Mouse (Mus musculus) midbrain, embryonic 14.5 days (tissue): ENCODE results near the gene Ttc29. TPM values are rescaled to one million over a fixed set of nuclear protein-coding genes. Genes with fewer than 3 reads are reported as not detected.

Experiments
- ATAC-seq: fragments of 200-750 bp; cut with Nextera tagmentation; 2 replicates; pipeline ENCODE4 v1.8.0; 2017; ENCODE audit warnings: moderate number of reproducible peaks, moderate library complexity; ENCODE audit not compliant: low FRiP score, low TSS enrichment
- DNase-seq: peaks from one replicate; pipeline ENCODE4 v3.0.0-alpha.2; 2015
- H3K27ac ChIP-seq: fragments of 300-500 bp; sonication (generic); replicated peaks from 2 replicates; pipeline ENCODE4 v1.5.1; 2014; ENCODE audit warnings: mild to moderate bottlenecking, low read depth, low read length, moderate library complexity
- H3K27me3 ChIP-seq: fragments of 300-500 bp; sonication (generic); 2 replicates; pipeline ENCODE4 v1.6.1; 2014; ENCODE audit warnings: low read length, control low read depth, mixed read lengths; ENCODE audit not compliant: control insufficient read depth, insufficient read depth
- H3K36me3 ChIP-seq: fragments of 300-500 bp; sonication (generic); 2 replicates; pipeline ENCODE4 v1.6.1; 2014; ENCODE audit warnings: low read length, control low read depth; ENCODE audit not compliant: control insufficient read depth, insufficient read depth
- H3K4me1 ChIP-seq: fragments of 300-500 bp; sonication (generic); 2 replicates; pipeline ENCODE4 v1.6.1; 2014; ENCODE audit warnings: mild to moderate bottlenecking, antibody characterized with exemption, low read length, control low read depth; ENCODE audit not compliant: control insufficient read depth, insufficient read depth
- H3K4me2 ChIP-seq: fragments of 300-500 bp; sonication (generic); 2 replicates; pipeline ENCODE4 v1.6.1; 2014; ENCODE audit warnings: mild to moderate bottlenecking, low read length, moderate library complexity
- H3K4me3 ChIP-seq: fragments of 300-500 bp; sonication (generic); replicated peaks from 2 replicates; pipeline ENCODE4 v1.5.1; 2014; ENCODE audit warnings: low read depth, low read length
- H3K9ac ChIP-seq: fragments of 300-500 bp; sonication (generic); replicated peaks from 2 replicates; pipeline ENCODE4 v1.6.1; 2014; ENCODE audit warnings: mild to moderate bottlenecking, low read length, moderate library complexity
- H3K9me3 ChIP-seq: fragments of 300-500 bp; sonication (generic); 2 replicates; pipeline ENCODE4 v1.6.1; 2016; ENCODE audit warnings: low read length, control low read depth, mixed read lengths; ENCODE audit not compliant: control insufficient read depth
- WGBS: fragments of 180-500 bp; shearing (Covaris S2); extraction: QIAGEN DNeasy Blood & Tissue Kit; methylation state at CpG from one replicate; pipeline ENCODE4 v1.1.7; 2014; 5-methylcytosine and 5-hydroxymethylcytosine counted together
- polyA plus RNA-seq: library from polyadenylated mRNA; unstranded; fragments of >200 nt; fragmentation: Nextera tagmentation; extraction: Ambion mirVana; gene quantifications from 2 replicates; pipeline ENCODE4 v1.2.1, GENCODE M21; 2014

The Ttc29 gene
- polyA plus RNA-seq, 1 experiment from 2014 or later, result 0.45 TPM

- H3K36me3 ChIP-seq, result no peaks in the 10 kb centered on the region
- H3K4me2 ChIP-seq, result no peak overlapping the region
- ATAC-seq (no peak), DNase-seq (peak; percentile 27)
- no peaks in the 10 kb centered on the region for H3K27me3 ChIP-seq
- no peaks in the 10 kb centered on the region; the same call in 1 of the 2 replicates for H3K4me1 ChIP-seq
- no peak overlapping the region for H3K27ac ChIP-seq
- H3K9ac ChIP-seq, result no peak overlapping the region
- H3K4me3 ChIP-seq, result no peak overlapping the region
- 32% methylated on average over 2 of the region's 2 CpGs for WGBS
- no peaks in the 10 kb centered on the region for H3K9me3 ChIP-seq
Observed at GRCm38 (mm10) chr8:78230721-78231120, 17.6 kb downstream of the Ttc29 start.

- Histone ChIP-seq H3K36me3 (no peaks in the 10 kb centered on the region), H3K27ac (no peak overlapping the region), H3K9ac (no peak overlapping the region), H3K4me3 (no peak overlapping the region), H3K9me3 (no peaks in the 10 kb centered on the region), H3K4me2 (peak overlapping the region; percentile 28), H3K27me3 (no peaks in the 10 kb centered on the region), H3K4me1 (no peaks in the 10 kb centered on the region; the same call in 1 of the 2 replicates)
- ATAC-seq, result no peak
- 33% methylated on average over 14 of the region's 14 CpGs for WGBS
- DNase-seq, result peak; percentile 58
Observed at GRCm38 (mm10) chr8:78232870-78233707, 20.0 kb downstream of the Ttc29 start.

GRCm38 (mm10) chr8:78233708-78234201 lies 20.7 kb downstream of the Ttc29 start:
- H3K4me3 ChIP-seq, result no peak overlapping the region
- DNase-seq, result peak; percentile 5
- H3K27me3 ChIP-seq, result no peaks in the 10 kb centered on the region
- H3K27ac ChIP-seq, result no peak overlapping the region
- ATAC-seq, result no peak
- no peaks in the 10 kb centered on the region for H3K36me3 ChIP-seq
- H3K9ac ChIP-seq, result no peak overlapping the region
- WGBS, result 77% methylated on average over 7 of the region's 7 CpGs
- H3K9me3 ChIP-seq, result no peaks in the 10 kb centered on the region
- H3K4me2 ChIP-seq, result no peak overlapping the region
- no peaks in the 10 kb centered on the region; the same call in 1 of the 2 replicates for H3K4me1 ChIP-seq

DNA sequence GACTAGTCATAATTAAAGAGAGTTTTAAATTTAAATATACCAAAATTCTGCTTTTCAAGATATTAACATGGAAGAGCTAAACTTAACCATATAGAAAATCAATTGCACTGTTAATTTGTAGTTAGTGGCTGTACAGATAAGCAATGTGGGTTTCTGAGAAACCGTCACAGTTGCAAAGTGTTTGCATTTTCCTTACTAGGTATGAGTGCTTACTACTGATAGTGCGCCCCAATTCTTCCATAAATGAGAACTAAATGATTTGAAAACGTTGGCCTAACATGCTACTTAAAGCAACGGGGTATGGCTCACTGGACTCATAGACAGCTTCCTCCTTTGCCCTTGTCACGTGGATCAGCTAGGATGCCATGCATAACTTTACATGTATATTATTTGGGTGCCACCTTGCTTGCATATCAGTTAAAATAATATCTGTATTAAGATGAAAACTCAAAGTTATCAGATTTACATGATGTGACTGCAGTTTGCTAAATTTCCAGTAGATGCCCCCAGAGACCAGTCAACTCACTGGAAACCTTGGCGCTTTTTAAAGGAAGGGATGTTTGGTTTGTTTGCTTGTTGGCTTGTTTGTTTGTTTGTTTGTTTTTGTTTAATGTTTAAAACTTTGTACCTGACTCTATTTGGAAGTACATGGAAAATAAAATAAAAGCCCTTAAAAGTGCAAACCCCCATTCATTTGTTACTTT lies 25.0 kb downstream of the Ttc29 start:
- Histone ChIP-seq H3K9ac (no peak overlapping the region), H3K4me2 (no peak overlapping the region), H3K9me3 (no peaks in the 10 kb centered on the region), H3K4me3 (no peak overlapping the region), H3K4me1 (no peaks in the 10 kb centered on the region), H3K27me3 (no peaks in the 10 kb centered on the region), H3K27ac (no peak overlapping the region), H3K36me3 (no peaks in the 10 kb centered on the region)
- ATAC-seq (no peak), DNase-seq (peak; percentile 78)
- 59% methylated on average over 6 of the region's 6 CpGs for WGBS

- Histone ChIP-seq H3K36me3 (no peaks in the 10 kb centered on the region), H3K4me2 (no peak overlapping the region), H3K27ac (no peak overlapping the region), H3K4me3 (no peak overlapping the region), H3K9ac (no peak overlapping the region), H3K4me1 (no peaks in the 10 kb centered on the region), H3K9me3 (no peaks in the 10 kb centered on the region), H3K27me3 (no peaks in the 10 kb centered on the region)
- ATAC-seq (no peak), DNase-seq (no peak)
- 11% methylated on average over 3 of the region's 3 CpGs for WGBS
Observed at GRCm38 (mm10) chr8:78251115-78251514, 38.0 kb downstream of the Ttc29 start.

DNA sequence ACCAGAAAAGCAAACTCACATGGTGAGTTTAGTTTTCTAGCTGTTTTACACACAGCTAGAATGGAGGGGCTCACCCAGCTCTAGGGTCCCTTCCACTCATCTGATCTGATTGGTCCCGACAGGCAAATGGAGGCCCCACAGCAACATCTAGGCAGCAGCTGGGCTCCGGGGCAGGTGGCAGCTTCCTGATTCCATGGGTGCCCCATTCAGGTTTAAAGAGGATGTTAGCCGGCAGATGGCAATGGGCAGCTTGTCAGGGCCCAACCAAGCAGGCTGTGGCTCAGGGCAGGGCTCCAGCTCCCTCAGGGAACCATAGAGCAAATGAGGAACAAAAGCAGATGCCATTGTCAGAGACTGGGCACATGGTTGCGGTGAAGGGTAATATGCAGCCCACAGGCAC lies 41.3 kb downstream of the Ttc29 start:
- 65% methylated on average over 4 of the region's 4 CpGs for WGBS
- Histone ChIP-seq H3K4me1 (no peaks in the 10 kb centered on the region), H3K9ac (no peak overlapping the region), H3K36me3 (no peaks in the 10 kb centered on the region), H3K27ac (no peak overlapping the region), H3K4me3 (no peak overlapping the region), H3K27me3 (no peaks in the 10 kb centered on the region), H3K9me3 (no peaks in the 10 kb centered on the region), H3K4me2 (no peak overlapping the region)
- ATAC-seq, result peak; percentile 57; the same call in 1 of the 2 replicates
- peak; percentile 14 for DNase-seq

- Histone ChIP-seq H3K36me3 (no peaks in the 10 kb centered on the region), H3K4me1 (no peaks in the 10 kb centered on the region), H3K4me2 (no peak overlapping the region), H3K9me3 (no peaks in the 10 kb centered on the region), H3K27me3 (no peaks in the 10 kb centered on the region), H3K27ac (no peak overlapping the region), H3K4me3 (no peak overlapping the region), H3K9ac (no peak overlapping the region)
- WGBS, result 93% methylated on average over 3 of the region's 3 CpGs
- DNase-seq (no peak), ATAC-seq (no peak)
Observed at GRCm38 (mm10) chr8:78255011-78255410, 41.9 kb downstream of the Ttc29 start.

DNA sequence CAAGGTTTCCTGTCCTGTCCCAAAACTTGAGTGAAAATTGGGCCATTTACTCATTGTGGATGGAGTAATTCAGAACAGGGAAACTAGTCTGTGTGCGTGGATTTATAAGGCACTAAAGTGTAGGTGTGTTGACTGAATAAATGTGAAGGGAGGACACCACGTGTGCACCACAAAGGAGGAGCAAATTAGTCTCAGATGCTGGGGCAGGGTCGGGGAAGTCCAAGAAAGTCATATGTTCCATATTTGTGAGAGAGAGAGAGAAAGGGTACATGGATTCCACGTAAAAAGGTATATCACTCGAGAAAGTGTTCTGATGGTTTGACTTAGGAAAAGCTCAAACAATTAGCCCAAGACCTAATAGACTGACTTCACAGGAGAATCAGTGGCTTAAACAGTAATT lies 52.4 kb downstream of the Ttc29 start:
- Histone ChIP-seq H3K4me1 (peaks cover 7% of the 10 kb centered on the region), H3K9me3 (no peaks in the 10 kb centered on the region), H3K36me3 (no peaks in the 10 kb centered on the region), H3K4me3 (no peak overlapping the region), H3K9ac (no peak overlapping the region), H3K27me3 (no peaks in the 10 kb centered on the region), H3K27ac (no peak overlapping the region), H3K4me2 (no peak overlapping the region)
- WGBS, result 87% methylated on average over 5 of the region's 5 CpGs
- no peak for DNase-seq
- ATAC-seq, result no peak
